Mouse (Mus musculus): ENCODE measurements around the gene Igsf3. TPM values are rescaled to one million over a fixed set of nuclear protein-coding genes. Genes with fewer than 3 reads are reported as not detected.

Gene Igsf3
- polyA plus RNA-seq, 1 experiment from 2014 or later, result 24.1 TPM

GRCm38 (mm10) chr3:101490515-101490914, 113.6 kb downstream of the Igsf3 start:
- no peak overlapping the region for H3K9ac ChIP-seq
- H3K4me3 ChIP-seq (ENCODE audit: low read depth, low read length), result no peak overlapping the region
- no peaks in the 10 kb centered on the region for H3K27me3 ChIP-seq (ENCODE audit: insufficient read depth, low read length)
- TF ChIP-seq CTCF (IDR thresholded peaks at IDR 0.05; ENCODE audit: low read depth), result no peak
- H3K9me3 ChIP-seq (ENCODE audit: low read depth, low read length), result no peaks in the 10 kb centered on the region
- DNase-seq (no peak), ATAC-seq (ENCODE audit: insufficient read depth) (no peak)
- peaks cover 3% of the 10 kb centered on the region; the same call in 1 of the 2 replicates for H3K4me1 ChIP-seq (ENCODE audit: insufficient read depth)
- no peak overlapping the region for H3K27ac ChIP-seq (ENCODE audit: low read depth)
- H3K4me2 ChIP-seq, result no peak overlapping the region
- WGBS, result 64% methylated on average over 9 of the region's 9 CpGs
- H3K36me3 ChIP-seq (ENCODE audit: insufficient read depth), result no peaks in the 10 kb centered on the region

- no peak for TF ChIP-seq CTCF (IDR thresholded peaks at IDR 0.05; ENCODE audit: low read depth)
- no peak overlapping the region for H3K27ac ChIP-seq (ENCODE audit: low read depth)
- ATAC-seq (ENCODE audit: insufficient read depth) (no peak), DNase-seq (no peak)
- peaks cover 3% of the 10 kb centered on the region; the same call in 1 of the 2 replicates for H3K4me1 ChIP-seq (ENCODE audit: insufficient read depth)
- H3K9me3 ChIP-seq (ENCODE audit: low read depth, low read length), result no peaks in the 10 kb centered on the region
- H3K4me3 ChIP-seq (ENCODE audit: low read depth, low read length), result no peak overlapping the region
- no peaks in the 10 kb centered on the region for H3K36me3 ChIP-seq (ENCODE audit: insufficient read depth)
- WGBS, result 76% methylated on average over 6 of the region's 6 CpGs
- H3K9ac ChIP-seq, result no peak overlapping the region
- H3K4me2 ChIP-seq, result no peak overlapping the region
- no peaks in the 10 kb centered on the region for H3K27me3 ChIP-seq (ENCODE audit: insufficient read depth, low read length)
These were observed 116.0 kb downstream of the Igsf3 start for GRCm38 (mm10) chr3:101492908-101493307.

GRCm38 (mm10) chr3:101493937-101494459, 117.1 kb downstream of the Igsf3 start:
- Histone ChIP-seq H3K4me1 (ENCODE audit: insufficient read depth) (peaks cover 3% of the 10 kb centered on the region; the same call in 1 of the 2 replicates), H3K36me3 (ENCODE audit: insufficient read depth) (no peaks in the 10 kb centered on the region), H3K9me3 (ENCODE audit: low read depth, low read length) (no peaks in the 10 kb centered on the region), H3K27me3 (ENCODE audit: insufficient read depth, low read length) (no peaks in the 10 kb centered on the region), H3K27ac (ENCODE audit: low read depth) (no peak overlapping the region), H3K4me3 (ENCODE audit: low read depth, low read length) (no peak overlapping the region), H3K4me2 (peak overlapping the region; percentile 40), H3K9ac (no peak overlapping the region)
- DNase-seq, result peak; percentile 99
- TF ChIP-seq CTCF (IDR thresholded peaks at IDR 0.05; ENCODE audit: low read depth), result peak; percentile 99
- peak; percentile 86 for ATAC-seq (ENCODE audit: insufficient read depth)
- WGBS, result 28% methylated on average over 10 of the region's 10 CpGs

GRCm38 (mm10) chr3:101497432-101498030, 120.6 kb downstream of the Igsf3 start:
- Histone ChIP-seq H3K4me1 (ENCODE audit: insufficient read depth) (peaks cover 3% of the 10 kb centered on the region; the same call in 1 of the 2 replicates), H3K27ac (ENCODE audit: low read depth) (no peak overlapping the region), H3K9me3 (ENCODE audit: low read depth, low read length) (no peaks in the 10 kb centered on the region), H3K9ac (no peak overlapping the region), H3K27me3 (ENCODE audit: insufficient read depth, low read length) (no peaks in the 10 kb centered on the region), H3K36me3 (ENCODE audit: insufficient read depth) (no peaks in the 10 kb centered on the region), H3K4me3 (ENCODE audit: low read depth, low read length) (no peak overlapping the region), H3K4me2 (no peak overlapping the region)
- no peak for DNase-seq
- 78% methylated on average over 10 of the region's 10 CpGs for WGBS
- TF ChIP-seq CTCF (IDR thresholded peaks at IDR 0.05; ENCODE audit: low read depth), result no peak
- no peak for ATAC-seq (ENCODE audit: insufficient read depth)

GRCm38 (mm10) chr3:101499906-101500305, 123.0 kb downstream of the Igsf3 start:
- Histone ChIP-seq H3K9me3 (ENCODE audit: low read depth, low read length) (no peaks in the 10 kb centered on the region), H3K27me3 (ENCODE audit: insufficient read depth, low read length) (no peaks in the 10 kb centered on the region), H3K36me3 (ENCODE audit: insufficient read depth) (no peaks in the 10 kb centered on the region), H3K4me3 (ENCODE audit: low read depth, low read length) (no peak overlapping the region), H3K4me1 (ENCODE audit: insufficient read depth) (no peaks in the 10 kb centered on the region), H3K27ac (ENCODE audit: low read depth) (no peak overlapping the region; the same call in 1 of the 2 replicates), H3K4me2 (no peak overlapping the region), H3K9ac (no peak overlapping the region)
- 48% methylated on average over 6 of the region's 6 CpGs for WGBS
- DNase-seq (no peak), ATAC-seq (ENCODE audit: insufficient read depth) (no peak)
- no peak for TF ChIP-seq CTCF (IDR thresholded peaks at IDR 0.05; ENCODE audit: low read depth)

GRCm38 (mm10) chr3:101500393-101501051, 123.6 kb downstream of the Igsf3 start:
- peak; percentile 39 for DNase-seq
- WGBS, result 63% methylated on average over 11 of the region's 11 CpGs
- H3K4me3 ChIP-seq (ENCODE audit: low read depth, low read length), result no peak overlapping the region
- H3K4me2 ChIP-seq, result no peak overlapping the region
- H3K27ac ChIP-seq (ENCODE audit: low read depth), result no peak overlapping the region; the same call in 1 of the 2 replicates
- H3K27me3 ChIP-seq (ENCODE audit: insufficient read depth, low read length), result no peaks in the 10 kb centered on the region
- no peak for TF ChIP-seq CTCF (IDR thresholded peaks at IDR 0.05; ENCODE audit: low read depth)
- no peaks in the 10 kb centered on the region for H3K36me3 ChIP-seq (ENCODE audit: insufficient read depth)
- H3K9me3 ChIP-seq (ENCODE audit: low read depth, low read length), result no peaks in the 10 kb centered on the region
- no peak overlapping the region for H3K9ac ChIP-seq
- peak; percentile 45; the same call in 1 of the 2 replicates for ATAC-seq (ENCODE audit: insufficient read depth)
- no peaks in the 10 kb centered on the region for H3K4me1 ChIP-seq (ENCODE audit: insufficient read depth)

- no peaks in the 10 kb centered on the region for H3K36me3 ChIP-seq (ENCODE audit: insufficient read depth)
- 77% methylated on average over 4 of the region's 4 CpGs for WGBS
- H3K27me3 ChIP-seq (ENCODE audit: insufficient read depth, low read length), result no peaks in the 10 kb centered on the region
- no peak for TF ChIP-seq CTCF (IDR thresholded peaks at IDR 0.05; ENCODE audit: low read depth)
- H3K9ac ChIP-seq, result no peak overlapping the region
- H3K4me1 ChIP-seq (ENCODE audit: insufficient read depth), result no peaks in the 10 kb centered on the region
- no peak for ATAC-seq (ENCODE audit: insufficient read depth)
- H3K4me3 ChIP-seq (ENCODE audit: low read depth, low read length), result no peak overlapping the region
- no peak overlapping the region for H3K4me2 ChIP-seq
- no peak for DNase-seq
- no peak overlapping the region for H3K27ac ChIP-seq (ENCODE audit: low read depth)
- no peaks in the 10 kb centered on the region for H3K9me3 ChIP-seq (ENCODE audit: low read depth, low read length)
These were observed 124.7 kb downstream of the Igsf3 start for GRCm38 (mm10) chr3:101501611-101502010.
